Mouse (Mus musculus): ENCODE measurements around the gene Rnase11. TPM values are rescaled to one million over a fixed set of nuclear protein-coding genes. Genes with fewer than 3 reads are reported as not detected.

The Rnase11 gene
- polyA plus RNA-seq, 1 experiment, result not detected

DNA sequence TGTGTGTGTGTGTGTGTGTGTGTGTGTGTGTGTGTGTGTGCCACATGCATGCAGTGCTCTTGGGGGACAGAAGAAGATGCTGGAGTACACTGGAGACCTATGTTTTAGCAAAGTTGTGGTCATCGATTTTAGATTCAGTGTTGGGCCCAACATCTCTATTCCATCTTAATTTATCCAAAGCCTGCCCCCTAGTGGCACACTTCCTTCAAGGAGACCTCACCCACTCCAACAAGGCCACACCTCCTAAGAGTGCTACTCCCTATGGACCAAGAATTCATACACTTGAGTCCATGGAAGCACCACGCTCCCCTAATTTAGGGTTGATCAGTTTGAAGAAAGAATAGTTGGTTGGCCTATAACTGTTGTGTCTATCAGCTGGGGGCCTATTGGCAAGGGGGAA lies 19.7 kb upstream of the Rnase11 start:
- peak; percentile 25 for DNase-seq (ENCODE audit: low read depth)

DNA sequence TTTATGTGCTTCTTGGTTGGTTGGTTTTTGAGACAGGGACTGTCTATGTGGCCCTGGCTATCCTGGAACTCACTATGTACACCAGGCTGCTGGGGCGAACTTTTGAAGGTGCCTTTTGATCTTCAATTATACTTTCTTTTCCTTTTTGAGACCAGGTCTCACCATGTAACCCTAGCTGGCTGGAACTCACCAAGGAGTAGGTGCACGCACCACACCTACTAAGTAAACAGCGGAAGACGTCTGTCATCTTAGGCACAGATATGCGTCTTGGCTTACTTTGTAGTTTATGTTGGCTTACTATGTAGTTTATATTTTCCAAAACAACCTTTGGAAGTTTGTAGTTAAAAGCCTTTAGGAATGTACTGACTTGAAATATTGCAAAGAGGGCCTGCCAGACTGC lies 19.0 kb upstream of the Rnase11 start:
- TF ChIP-seq POLR2A (IDR thresholded peaks at IDR 0.05; ENCODE audit: borderline replicate concordance, extremely low read depth, insufficient read depth, insufficient read length, poor library complexity, severe bottlenecking) (no peak), CTCF (IDR thresholded peaks at IDR 0.05; ENCODE audit: borderline replicate concordance, extremely low read depth, insufficient read depth, insufficient read length) (no peak)

More for the DNA sequence above, 19.7 kb upstream of the Rnase11 start:
- TF ChIP-seq CTCF (IDR thresholded peaks at IDR 0.05; ENCODE audit: borderline replicate concordance, extremely low read depth, insufficient read depth, insufficient read length), result peak; percentile 16; the same call in 1 of the 2 replicates
- TF ChIP-seq POLR2A (IDR thresholded peaks at IDR 0.05; ENCODE audit: borderline replicate concordance, extremely low read depth, insufficient read depth, insufficient read length, poor library complexity, severe bottlenecking), result no peak

DNA sequence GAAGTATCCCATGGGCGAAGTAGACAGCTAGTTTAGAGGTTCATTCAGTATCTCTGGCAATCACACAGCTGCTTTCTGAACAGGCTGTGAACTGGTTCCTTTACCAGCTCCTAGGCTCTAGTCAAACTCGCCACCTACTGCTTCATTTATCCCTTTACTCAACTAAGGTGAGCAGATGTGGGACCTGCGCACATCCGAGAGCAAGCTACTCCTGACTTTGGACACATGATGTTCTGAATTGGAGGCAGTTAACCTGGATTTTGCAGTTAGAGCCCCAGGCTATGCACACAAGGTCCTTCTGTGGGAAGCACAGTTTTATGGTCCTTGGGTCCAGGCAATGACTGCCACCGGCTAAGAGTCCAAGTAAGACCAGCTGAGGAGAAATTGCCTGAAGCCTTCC lies 10.8 kb upstream of the Rnase11 start:
- no peak for DNase-seq (ENCODE audit: low read depth)
- TF ChIP-seq CTCF (IDR thresholded peaks at IDR 0.05; ENCODE audit: borderline replicate concordance, extremely low read depth, insufficient read depth, insufficient read length), result no peak
- no peak for TF ChIP-seq POLR2A (IDR thresholded peaks at IDR 0.05; ENCODE audit: borderline replicate concordance, extremely low read depth, insufficient read depth, insufficient read length, poor library complexity, severe bottlenecking)

More for the DNA sequence above, 19.0 kb upstream of the Rnase11 start:
- DNase-seq (ENCODE audit: low read depth), result no peak

DNA sequence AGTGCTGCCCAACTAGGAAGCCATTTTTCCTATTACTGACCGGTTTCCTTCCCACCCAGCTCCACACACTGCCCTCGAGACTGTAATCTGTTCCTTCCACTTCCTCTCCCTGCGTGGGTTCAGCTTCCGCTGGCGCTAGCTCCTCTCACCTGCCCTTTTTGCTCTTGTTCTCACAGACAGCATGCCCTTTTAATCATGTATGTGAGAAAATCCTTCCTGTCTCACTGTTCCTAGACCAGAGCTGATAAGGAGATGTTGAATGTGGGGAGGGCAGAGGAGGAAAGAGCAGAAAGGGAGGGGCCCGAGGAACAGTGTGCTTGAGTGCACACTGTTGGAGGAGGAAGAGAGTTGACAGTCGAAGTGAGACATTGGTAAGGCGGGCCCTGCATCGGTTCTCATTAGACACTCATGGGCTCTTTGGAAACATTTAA lies 7.5 kb upstream of the Rnase11 start, which contains the start of gene Rnase12:
TSS of gene Rnase12 (minus strand) at position 261 of the 431 bp plus-strand sequence.
- no peak for DNase-seq (ENCODE audit: low read depth)
- TF ChIP-seq POLR2A (IDR thresholded peaks at IDR 0.05; ENCODE audit: borderline replicate concordance, extremely low read depth, insufficient read depth, insufficient read length, poor library complexity, severe bottlenecking), result no peak
- TF ChIP-seq CTCF (IDR thresholded peaks at IDR 0.05; ENCODE audit: borderline replicate concordance, extremely low read depth, insufficient read depth, insufficient read length), result no peak

DNA sequence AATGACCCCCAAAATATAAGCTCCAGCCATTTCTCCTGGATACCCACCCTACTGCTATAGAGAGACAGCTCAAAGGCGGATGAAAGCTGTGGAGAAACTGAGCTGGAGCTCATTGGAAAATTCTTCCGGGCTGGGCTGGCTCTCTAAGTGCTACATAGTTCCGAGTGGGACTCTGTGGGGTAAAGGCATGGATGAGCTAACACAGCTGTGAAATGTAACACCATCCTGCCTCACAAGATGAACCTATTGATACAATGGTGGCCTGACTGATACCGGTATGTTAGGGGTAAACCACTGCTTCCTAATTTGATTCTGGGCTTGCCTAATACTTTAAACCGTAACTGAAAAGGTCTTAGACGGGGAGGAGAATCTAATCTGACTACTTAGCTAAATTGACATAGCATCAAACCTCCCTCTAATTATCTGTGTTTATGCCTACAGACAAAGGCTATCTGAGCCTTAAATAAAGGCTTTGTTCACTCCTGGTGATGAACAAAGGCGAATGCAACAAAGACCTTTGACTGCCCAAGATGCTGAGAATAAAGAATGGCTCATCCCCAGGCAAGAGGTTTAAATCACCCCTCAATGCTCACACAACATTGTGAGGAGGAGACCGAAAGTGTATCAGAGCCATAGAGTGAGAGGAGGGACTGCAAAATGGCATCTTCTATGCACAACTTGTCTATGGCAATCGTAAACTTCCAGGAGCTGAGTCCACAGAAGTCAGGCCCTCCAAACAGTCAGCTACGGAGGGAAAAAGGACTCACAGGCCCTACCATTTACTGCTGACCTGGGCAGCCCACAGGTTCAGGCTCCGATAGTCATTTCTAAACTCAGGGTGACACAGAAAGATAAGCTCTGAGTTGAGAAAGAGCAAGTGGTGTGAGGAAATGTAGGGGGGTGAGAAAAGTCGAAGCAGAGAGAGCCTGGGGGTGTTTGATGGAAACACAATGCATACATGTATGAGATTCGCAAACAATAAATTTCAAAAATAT lies 4.6 kb upstream of the Rnase11 start:
- TF ChIP-seq CTCF (IDR thresholded peaks at IDR 0.05; ENCODE audit: borderline replicate concordance, extremely low read depth, insufficient read depth, insufficient read length) (no peak), POLR2A (IDR thresholded peaks at IDR 0.05; ENCODE audit: borderline replicate concordance, extremely low read depth, insufficient read depth, insufficient read length, poor library complexity, severe bottlenecking) (no peak)
- DNase-seq (ENCODE audit: low read depth), result peak; percentile 14

DNA sequence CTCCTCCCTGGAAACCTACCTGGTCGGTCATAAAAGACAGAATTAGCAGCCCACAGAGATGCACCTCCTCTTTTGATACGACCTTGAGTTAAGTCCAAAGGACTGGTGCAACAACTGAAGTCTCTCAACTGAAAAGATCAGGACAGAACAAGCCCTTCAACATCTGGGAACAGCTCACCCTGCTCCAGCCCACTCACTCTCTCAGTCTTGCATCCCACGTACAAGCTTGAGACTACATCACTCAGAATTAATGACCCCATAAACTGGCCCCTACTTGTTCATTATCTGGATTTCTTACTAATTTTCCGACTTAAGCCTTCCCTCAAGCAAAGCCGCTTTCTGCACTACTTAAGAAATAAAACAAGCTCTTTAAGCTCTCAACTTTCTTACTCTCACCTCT lies 3.2 kb upstream of the Rnase11 start:
- TF ChIP-seq CTCF (IDR thresholded peaks at IDR 0.05; ENCODE audit: borderline replicate concordance, extremely low read depth, insufficient read depth, insufficient read length) (no peak), POLR2A (IDR thresholded peaks at IDR 0.05; ENCODE audit: borderline replicate concordance, extremely low read depth, insufficient read depth, insufficient read length, poor library complexity, severe bottlenecking) (no peak)
- no peak for DNase-seq (ENCODE audit: low read depth)

DNA sequence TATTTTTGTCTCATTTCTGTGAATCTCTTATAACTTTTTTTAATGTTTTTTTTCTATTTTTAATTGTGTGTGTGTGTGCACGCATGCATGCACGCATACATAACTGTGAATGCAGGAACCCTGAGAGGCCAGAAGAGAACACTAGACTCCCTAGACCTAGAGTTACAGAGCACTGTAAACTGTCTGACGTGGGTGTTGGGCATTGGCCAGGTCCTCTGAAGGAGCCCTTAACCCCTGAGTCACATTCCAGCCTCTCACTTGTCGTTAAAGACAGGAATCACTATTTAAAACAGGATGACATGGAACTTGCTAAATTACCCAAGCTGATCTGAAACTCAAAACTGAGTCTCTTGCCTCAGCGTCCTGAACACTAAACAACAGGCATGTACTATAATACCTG lies 2.0 kb upstream of the Rnase11 start:
- DNase-seq (ENCODE audit: low read depth), result peak; percentile 9
- TF ChIP-seq POLR2A (IDR thresholded peaks at IDR 0.05; ENCODE audit: borderline replicate concordance, extremely low read depth, insufficient read depth, insufficient read length, poor library complexity, severe bottlenecking), result no peak
- no peak for TF ChIP-seq CTCF (IDR thresholded peaks at IDR 0.05; ENCODE audit: borderline replicate concordance, extremely low read depth, insufficient read depth, insufficient read length)

DNA sequence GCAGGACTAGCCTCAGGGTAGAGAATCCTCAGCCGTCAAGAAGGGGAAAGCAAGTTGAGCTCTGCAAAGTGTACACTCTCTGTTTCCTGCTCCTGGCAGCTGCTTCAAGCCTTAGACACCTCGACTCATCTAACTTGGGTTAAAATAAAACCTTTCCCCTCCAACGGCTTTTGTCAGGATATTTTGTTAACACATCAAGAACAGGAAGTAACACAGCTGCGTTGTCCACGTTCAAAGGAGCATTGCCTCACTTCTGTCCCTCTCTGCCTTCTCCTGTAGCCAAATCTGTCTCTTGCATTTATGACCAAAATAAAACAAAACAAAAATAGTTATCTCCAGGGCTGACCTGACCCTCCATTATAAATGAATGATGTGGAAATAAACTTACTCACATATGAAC lies 2.1 kb downstream of the Rnase11 start:
- no peak for DNase-seq (ENCODE audit: low read depth)
- TF ChIP-seq CTCF (IDR thresholded peaks at IDR 0.05; ENCODE audit: borderline replicate concordance, extremely low read depth, insufficient read depth, insufficient read length), result no peak
- TF ChIP-seq POLR2A (IDR thresholded peaks at IDR 0.05; ENCODE audit: borderline replicate concordance, extremely low read depth, insufficient read depth, insufficient read length, poor library complexity, severe bottlenecking), result no peak

DNA sequence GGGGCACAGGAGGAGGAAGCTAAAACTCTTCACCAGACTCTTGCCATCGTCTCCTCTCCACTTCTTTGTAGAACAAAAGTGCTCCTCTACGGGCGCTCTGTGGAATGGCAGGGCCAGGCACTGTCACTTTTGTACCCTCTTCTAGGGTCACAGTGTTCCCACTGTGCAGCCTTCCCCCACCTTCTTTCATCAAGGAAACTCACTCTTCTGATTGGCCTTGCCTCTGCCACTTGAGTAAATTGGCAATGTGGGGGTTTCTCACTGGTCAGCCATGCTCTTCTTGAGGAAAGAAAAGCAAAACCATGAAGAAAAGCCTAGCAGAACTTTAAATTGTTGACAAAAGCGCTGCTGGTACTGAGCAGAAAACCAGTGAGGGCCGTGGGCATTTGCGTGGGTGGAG lies 8.2 kb downstream of the Rnase11 start, which contains the start of gene Rnase9:
TSS of gene Rnase9 (minus strand) at position 101 of the 400 bp plus-strand sequence.
- TF ChIP-seq CTCF (IDR thresholded peaks at IDR 0.05; ENCODE audit: borderline replicate concordance, extremely low read depth, insufficient read depth, insufficient read length), result no peak
- no peak for TF ChIP-seq POLR2A (IDR thresholded peaks at IDR 0.05; ENCODE audit: borderline replicate concordance, extremely low read depth, insufficient read depth, insufficient read length, poor library complexity, severe bottlenecking)

DNA sequence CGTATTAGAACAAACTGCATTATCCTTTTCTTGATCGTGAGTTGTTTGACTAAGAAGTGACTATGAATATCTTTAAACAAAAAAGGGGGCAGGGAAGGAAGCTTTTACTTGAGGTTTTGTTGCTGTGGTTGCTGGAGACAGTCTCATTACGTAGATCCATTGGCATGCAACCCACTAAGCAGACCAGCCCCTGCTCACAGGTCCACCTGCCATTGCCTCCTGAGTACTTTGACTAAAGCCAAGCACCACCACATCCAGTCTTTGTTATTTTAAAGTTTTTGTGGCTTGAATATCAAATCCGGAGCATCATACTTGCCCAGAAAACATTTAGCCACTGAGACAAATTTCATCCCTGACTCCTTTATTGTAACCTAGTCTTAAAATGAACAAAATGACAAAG lies 13.7 kb downstream of the Rnase11 start:
- TF ChIP-seq CTCF (IDR thresholded peaks at IDR 0.05; ENCODE audit: borderline replicate concordance, extremely low read depth, insufficient read depth, insufficient read length) (no peak), POLR2A (IDR thresholded peaks at IDR 0.05; ENCODE audit: borderline replicate concordance, extremely low read depth, insufficient read depth, insufficient read length, poor library complexity, severe bottlenecking) (no peak)
- no peak for DNase-seq (ENCODE audit: low read depth)

More for the DNA sequence above, 8.2 kb downstream of the Rnase11 start, which contains the start of gene Rnase9:
- DNase-seq (ENCODE audit: low read depth), result no peak

DNA sequence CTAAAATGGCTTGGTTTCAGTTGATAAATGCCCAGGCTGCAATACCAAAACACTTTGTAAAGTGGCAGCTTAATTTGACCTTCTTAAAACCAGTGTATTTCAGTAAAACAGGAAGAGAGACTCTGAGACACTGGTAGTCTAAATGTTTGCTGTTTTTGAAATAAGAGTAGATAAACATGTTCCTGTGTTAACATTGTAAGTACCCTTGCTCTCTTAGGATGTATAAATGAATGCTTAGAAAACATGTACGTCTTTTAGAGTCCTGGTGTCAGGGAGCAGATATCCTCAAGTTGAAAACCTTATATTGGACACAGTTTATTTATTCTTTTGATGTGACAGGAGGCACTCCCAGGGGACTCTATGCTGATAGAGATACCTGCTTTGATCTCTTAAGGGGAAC lies 14.8 kb downstream of the Rnase11 start:
- no peak for DNase-seq (ENCODE audit: low read depth)
- TF ChIP-seq CTCF (IDR thresholded peaks at IDR 0.05; ENCODE audit: borderline replicate concordance, extremely low read depth, insufficient read depth, insufficient read length) (no peak), POLR2A (IDR thresholded peaks at IDR 0.05; ENCODE audit: borderline replicate concordance, extremely low read depth, insufficient read depth, insufficient read length, poor library complexity, severe bottlenecking) (no peak)

Measured in brain, embryonic 14.5 days (tissue).